Mouse (Mus musculus) c-Kit-positive CD71-negative TER-119-negative erythroid progenitor cells, embryonic 14.5 days (primary cell): ENCODE results near the gene Sidt1.

Source experiments
- DNase-seq: peaks from one replicate; pipeline ENCODE4 v3.0.0-alpha.2; 2013; ENCODE audit warnings: low read depth

Gene Sidt1

GRCm38 (mm10) chr16:44249985-44250384 is 83.0 kb downstream of the Sidt1 start:
- no peak for DNase-seq

DNA sequence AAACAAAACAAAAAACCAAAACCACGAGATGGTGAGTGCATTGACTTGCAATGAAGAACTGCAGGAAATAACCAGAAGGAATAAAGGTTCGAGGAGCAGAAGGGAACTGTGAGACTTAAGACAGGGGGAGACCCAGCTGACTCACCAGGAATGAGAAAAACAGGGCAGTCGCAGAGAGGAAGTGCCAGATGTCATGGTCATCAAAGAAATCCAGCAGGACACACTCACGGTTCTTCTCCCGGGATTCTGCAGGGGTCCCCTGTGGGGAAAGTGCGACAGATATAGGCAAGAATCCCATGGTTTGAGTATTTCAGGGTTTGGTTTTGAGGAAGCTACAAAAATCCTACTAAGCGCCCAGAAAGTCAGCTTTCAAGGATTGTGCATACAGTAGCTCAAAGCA is 89.7 kb downstream of the Sidt1 start:
- DNase-seq, result no peak

DNA sequence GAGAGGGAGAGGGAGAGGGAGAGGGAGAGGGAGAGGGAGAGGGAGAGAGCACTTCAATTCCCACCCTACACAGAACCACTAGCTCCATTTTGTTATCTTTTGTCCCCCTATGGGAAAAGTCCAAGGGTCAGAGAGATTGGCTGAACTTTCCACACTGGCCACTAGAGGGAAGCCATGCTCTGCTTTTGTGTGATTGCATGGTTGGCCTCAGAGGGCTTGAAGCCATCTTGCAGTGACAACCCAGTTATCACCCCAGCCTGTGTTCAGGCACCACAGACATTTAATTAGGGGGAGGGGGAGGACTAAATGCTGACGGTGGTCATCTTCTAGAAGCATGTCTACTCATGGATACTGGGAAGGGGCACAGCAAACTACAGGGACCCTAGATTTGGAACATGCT is 90.4 kb downstream of the Sidt1 start:
- DNase-seq, result peak; percentile 78

GRCm38 (mm10) chr16:44240406-44240805 is 92.6 kb downstream of the Sidt1 start:
- DNase-seq, result no peak

DNA sequence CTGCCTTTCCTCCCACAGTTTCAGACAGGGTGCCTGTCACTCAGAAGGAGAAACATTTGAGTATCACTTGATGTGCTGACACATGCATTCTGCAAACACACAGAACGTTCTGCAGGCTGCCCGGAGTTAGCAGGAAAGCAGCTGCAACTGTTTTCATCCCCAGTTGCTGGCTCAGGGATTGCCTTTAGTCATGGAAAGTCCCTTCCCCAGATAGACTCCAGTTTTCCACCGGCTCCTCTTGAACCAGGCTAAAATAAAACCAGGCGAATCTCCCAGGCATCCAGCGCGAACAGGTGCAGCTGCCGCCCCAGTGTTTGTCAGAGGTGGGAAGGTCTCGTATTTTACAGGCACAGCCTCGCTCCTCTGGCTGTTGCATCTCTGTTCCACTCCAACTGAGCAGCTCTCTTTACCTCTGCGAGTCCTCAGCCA is 94.1 kb downstream of the Sidt1 start:
- DNase-seq, result no peak

- no peak for DNase-seq
These were observed 95.2 kb downstream of the Sidt1 start for GRCm38 (mm10) chr16:44237836-44238235.

DNA sequence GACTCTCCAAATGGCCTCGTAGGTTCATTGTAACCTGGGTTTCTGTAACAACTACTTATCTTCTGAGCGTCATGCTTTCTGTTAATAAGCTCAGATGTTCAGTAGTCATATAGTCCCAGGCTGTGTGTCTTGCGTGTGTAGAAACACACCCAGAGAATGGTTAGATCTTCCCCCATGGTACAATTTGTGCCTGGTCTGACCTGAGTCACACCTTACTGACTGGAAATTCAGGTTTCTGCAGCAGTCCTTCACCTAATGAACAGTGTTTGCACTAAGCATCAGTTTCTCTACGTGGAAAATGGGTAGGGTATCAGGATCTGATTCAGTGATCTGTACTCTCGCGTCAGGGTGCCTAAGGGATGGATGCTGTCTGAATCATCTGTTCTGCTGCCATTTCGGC is 100.0 kb downstream of the Sidt1 start:
- no peak for DNase-seq

DNA sequence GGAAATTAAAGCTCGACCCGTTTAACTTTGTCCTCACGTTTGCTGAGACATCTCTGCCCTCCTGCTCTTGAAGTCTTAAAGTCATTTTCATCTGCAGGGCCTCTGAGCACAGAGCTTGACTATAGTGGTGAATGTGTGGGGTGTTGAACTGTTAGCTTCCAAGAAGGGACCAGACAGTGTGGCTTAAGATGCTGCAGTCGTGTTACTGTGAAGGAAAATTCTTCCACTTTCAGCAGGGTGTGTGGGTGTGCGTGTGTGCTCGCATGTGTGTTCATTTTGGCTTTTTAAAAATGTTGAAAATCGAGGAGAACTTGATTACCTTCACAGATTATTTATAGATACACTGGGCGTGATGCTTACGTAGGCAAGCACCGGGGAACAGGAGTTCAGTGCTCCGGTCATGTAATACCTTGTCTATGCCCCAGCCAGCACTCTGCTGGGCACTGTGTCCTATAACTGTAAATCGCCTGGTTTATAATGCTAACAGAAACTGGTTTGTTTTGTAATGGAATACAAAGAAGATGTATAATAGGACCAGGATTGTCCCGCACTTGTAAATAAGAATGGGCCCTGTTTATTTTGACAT is 106.2 kb downstream of the Sidt1 start:
- no peak for DNase-seq

DNA sequence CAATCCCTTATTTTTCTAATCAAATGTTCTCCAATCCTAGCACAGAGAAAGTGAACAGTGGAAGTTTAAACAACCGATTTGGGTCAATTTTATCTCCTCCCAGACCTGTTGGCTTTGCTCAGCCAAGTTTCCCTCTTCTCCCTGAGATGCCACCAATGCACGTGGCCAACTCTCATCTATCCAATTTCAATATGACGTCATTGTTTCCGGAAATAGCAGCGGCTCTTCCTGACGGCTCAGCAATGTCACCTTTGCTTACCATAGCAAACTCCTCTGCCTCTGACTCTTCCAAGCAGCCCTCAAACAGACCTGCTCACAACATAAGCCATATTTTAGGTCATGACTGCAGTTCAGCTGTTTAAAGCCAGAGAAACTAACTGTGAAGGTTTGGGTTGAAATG is 111.5 kb downstream of the Sidt1 start:
- DNase-seq, result no peak

GRCm38 (mm10) chr16:44216417-44216816 is 116.6 kb downstream of the Sidt1 start:
- DNase-seq, result no peak

DNA sequence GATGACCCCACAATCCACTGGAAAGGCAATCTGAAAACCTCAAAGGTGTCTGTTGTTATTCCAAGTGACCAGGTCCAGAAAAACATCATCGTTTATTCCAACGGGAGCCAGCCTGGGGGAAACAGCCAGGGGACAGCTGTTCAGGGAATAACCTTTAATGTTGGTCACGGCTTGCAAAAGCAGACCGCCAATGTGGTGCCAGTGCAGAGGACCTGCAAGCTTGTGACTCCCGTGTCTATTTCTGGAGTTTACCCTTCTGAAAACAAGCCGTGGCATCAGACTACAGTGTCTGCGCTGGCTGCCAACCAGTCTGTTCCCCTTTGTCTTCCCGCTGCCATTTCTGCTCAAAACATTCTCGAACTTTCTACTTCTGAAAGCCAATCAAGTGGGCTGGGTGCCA is 117.5 kb downstream of the Sidt1 start:
- DNase-seq, result no peak

DNA sequence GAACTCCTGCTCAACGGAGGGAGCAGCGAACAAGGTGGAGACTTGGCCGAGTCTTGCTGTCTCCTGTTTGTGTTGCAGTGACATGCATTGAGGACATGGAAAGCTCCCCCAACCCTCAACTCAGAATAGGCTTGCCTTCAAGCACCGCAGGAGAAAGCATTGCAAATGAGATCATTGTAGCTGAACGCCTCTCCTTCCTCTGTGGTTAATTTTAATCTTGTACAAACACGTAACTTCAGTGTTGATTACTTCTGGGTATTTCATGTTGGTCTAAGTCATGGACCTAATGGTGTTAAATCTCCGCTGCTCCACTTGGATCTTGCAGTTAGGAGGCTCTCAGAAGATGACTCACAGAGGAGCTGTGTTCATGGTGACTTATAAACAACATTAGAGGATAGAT is 120.3 kb downstream of the Sidt1 start:
- DNase-seq, result no peak

- DNase-seq, result no peak
These were observed 122.0 kb downstream of the Sidt1 start for GRCm38 (mm10) chr16:44211054-44211414.

GRCm38 (mm10) chr16:44210156-44211053 is 122.6 kb downstream of the Sidt1 start:
- DNase-seq, result no peak

DNA sequence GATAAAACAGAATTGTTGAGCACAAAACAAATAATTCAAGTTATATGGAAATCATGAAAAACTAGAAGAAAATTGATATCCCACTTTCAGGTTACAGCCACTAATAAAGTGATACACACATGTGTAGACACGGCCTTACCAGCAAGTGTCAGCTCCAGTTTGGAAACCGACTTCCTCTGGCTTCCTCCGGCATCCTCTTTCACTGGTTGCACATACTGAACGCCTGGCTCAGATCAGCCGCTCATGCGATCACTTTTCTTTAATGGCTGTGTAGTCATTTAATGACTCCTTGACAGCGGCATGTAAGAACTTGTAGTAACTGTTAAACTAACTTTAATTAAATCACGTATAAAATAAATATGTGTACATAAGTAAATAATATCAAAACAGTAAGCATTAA is 127.0 kb downstream of the Sidt1 start:
- no peak for DNase-seq

GRCm38 (mm10) chr16:44204331-44204730 is 128.7 kb downstream of the Sidt1 start:
- no peak for DNase-seq

DNA sequence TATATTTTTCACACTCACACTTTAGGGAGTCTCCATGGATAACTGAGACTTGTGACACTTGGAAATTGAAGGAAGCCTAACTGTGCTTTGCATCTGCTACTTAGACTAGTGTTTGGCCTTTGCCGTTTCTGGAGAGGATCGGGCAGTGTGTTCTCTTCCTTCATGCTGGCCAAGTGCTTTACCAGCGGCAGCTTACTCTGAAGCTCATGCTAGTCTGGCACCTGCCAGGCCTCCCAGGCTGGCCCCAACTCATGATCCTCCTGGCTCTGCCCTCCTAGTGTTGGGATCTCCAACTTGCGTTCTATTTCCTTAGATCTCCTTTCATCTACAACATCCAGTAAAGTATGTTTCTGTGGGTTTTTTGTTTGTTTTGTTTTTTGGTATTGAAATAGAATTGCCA is 132.8 kb downstream of the Sidt1 start:
- no peak for DNase-seq

GRCm38 (mm10) chr16:44199066-44199703 is 133.8 kb downstream of the Sidt1 start:
- peak; percentile 29 for DNase-seq

GRCm38 (mm10) chr16:44190968-44191367 is 142.0 kb downstream of the Sidt1 start:
- no peak for DNase-seq
